Mouse (Mus musculus): ENCODE results near the gene Cspg4. TPM values are rescaled to one million over a fixed set of nuclear protein-coding genes. Genes with fewer than 3 reads are reported as not detected.
A peak's percentile ranks its signal among the peaks of the same experiment; 100 is the strongest.
"Not testable (repeated sequence)": the region's sequence is repeated elsewhere in the genome, so short reads cannot be mapped to it uniquely, and the experiment has no call there.

Gene Cspg4
- total RNA-seq, 2 experiments from 2014 or later = not detected

- peak; percentile 56 for ATAC-seq (replicated peaks; ENCODE audit: poor library complexity, severe bottlenecking)
Observed at GRCm38 (mm10) chr9:56889817-56890216, 25.0 kb downstream of the Cspg4 start.

GRCm38 (mm10) chr9:56890522-56891250 is 25.9 kb downstream of the Cspg4 start:
- ATAC-seq (replicated peaks; ENCODE audit: poor library complexity, severe bottlenecking) = no peak

- ATAC-seq (replicated peaks; ENCODE audit: poor library complexity, severe bottlenecking) = peak; percentile 73
Observed at GRCm38 (mm10) chr9:56891517-56892011, 26.7 kb downstream of the Cspg4 start.

GRCm38 (mm10) chr9:56892111-56892510 is 27.3 kb downstream of the Cspg4 start:
- ATAC-seq (replicated peaks; ENCODE audit: poor library complexity, severe bottlenecking) = no peak

GRCm38 (mm10) chr9:56893313-56893712 is 28.5 kb downstream of the Cspg4 start:
- no peak for ATAC-seq (replicated peaks; ENCODE audit: poor library complexity, severe bottlenecking)

GRCm38 (mm10) chr9:56894006-56894405 is 29.2 kb downstream of the Cspg4 start:
- ATAC-seq (replicated peaks; ENCODE audit: poor library complexity, severe bottlenecking) = peak; percentile 36; the same call in 1 of the 2 replicates

GRCm38 (mm10) chr9:56896779-56897178 is 31.9 kb downstream of the Cspg4 start:
- ATAC-seq (replicated peaks; ENCODE audit: poor library complexity, severe bottlenecking) = no peak

- no peak for ATAC-seq (replicated peaks; ENCODE audit: poor library complexity, severe bottlenecking)
Observed at GRCm38 (mm10) chr9:56899409-56899808, 34.6 kb downstream of the Cspg4 start.

GRCm38 (mm10) chr9:56900060-56900459 is 35.2 kb downstream of the Cspg4 start:
- ATAC-seq (replicated peaks; ENCODE audit: poor library complexity, severe bottlenecking) = no peak

GRCm38 (mm10) chr9:56900571-56900970 is 35.7 kb downstream of the Cspg4 start:
- peak; percentile 42; the same call in 1 of the 2 replicates for ATAC-seq (replicated peaks; ENCODE audit: poor library complexity, severe bottlenecking)

GRCm38 (mm10) chr9:56901187-56901586 is 36.4 kb downstream of the Cspg4 start:
- no peak for ATAC-seq (replicated peaks; ENCODE audit: poor library complexity, severe bottlenecking)

- no peak for ATAC-seq (replicated peaks; ENCODE audit: poor library complexity, severe bottlenecking)
Observed at GRCm38 (mm10) chr9:56903662-56904061, 38.8 kb downstream of the Cspg4 start.

- peak; percentile 61 for ATAC-seq (replicated peaks; ENCODE audit: poor library complexity, severe bottlenecking)
Observed at GRCm38 (mm10) chr9:56907549-56907948, 42.7 kb downstream of the Cspg4 start.

- ATAC-seq (replicated peaks; ENCODE audit: poor library complexity, severe bottlenecking) = not testable (repeated sequence)
Observed at GRCm38 (mm10) chr9:56909991-56910390, 45.2 kb downstream of the Cspg4 start.

GRCm38 (mm10) chr9:56911017-56911416 is 46.2 kb downstream of the Cspg4 start:
- no peak for ATAC-seq (replicated peaks; ENCODE audit: poor library complexity, severe bottlenecking)

GRCm38 (mm10) chr9:56913991-56914390 is 49.2 kb downstream of the Cspg4 start:
- ATAC-seq (replicated peaks; ENCODE audit: poor library complexity, severe bottlenecking) = no peak

GRCm38 (mm10) chr9:56915116-56915515 is 50.3 kb downstream of the Cspg4 start:
- no peak for ATAC-seq (replicated peaks; ENCODE audit: poor library complexity, severe bottlenecking)

GRCm38 (mm10) chr9:56915695-56916410 is 51.0 kb downstream of the Cspg4 start:
- no peak for ATAC-seq (replicated peaks; ENCODE audit: poor library complexity, severe bottlenecking)

- ATAC-seq (replicated peaks; ENCODE audit: poor library complexity, severe bottlenecking) = no peak
Observed at GRCm38 (mm10) chr9:56917131-56917530, 52.3 kb downstream of the Cspg4 start.

GRCm38 (mm10) chr9:56918466-56918865 is 53.6 kb downstream of the Cspg4 start:
- no peak for ATAC-seq (replicated peaks; ENCODE audit: poor library complexity, severe bottlenecking)

- ATAC-seq (replicated peaks; ENCODE audit: poor library complexity, severe bottlenecking) = no peak
Observed at GRCm38 (mm10) chr9:56922746-56923145, 57.9 kb downstream of the Cspg4 start.

Data from granulocyte monocyte progenitor cell, adult 5-6 weeks (primary cell).